Mouse (Mus musculus) forebrain, embryonic 12.5 days (tissue): ENCODE results near the gene Zfp697. TPM values are rescaled to one million over a fixed set of nuclear protein-coding genes. Genes with fewer than 3 reads are reported as not detected.
"Not testable (repeated sequence)": the region's sequence is repeated elsewhere in the genome, so short reads cannot be mapped to it uniquely, and the experiment has no call there.

Experiments
- ATAC-seq: fragments of 200-750 bp; cut with Nextera tagmentation; 2 replicates; pipeline ENCODE4 v1.8.0; 2017; ENCODE audit warnings: moderate TSS enrichment; ENCODE audit not compliant: low FRiP score
- H3K27ac ChIP-seq: fragments of 300-500 bp; sonication (generic); 2 replicates; pipeline ENCODE4 v1.5.1; 2016; ENCODE audit warnings: mild to moderate bottlenecking
- H3K27me3 ChIP-seq: fragments of 300-500 bp; sonication (generic); 2 replicates; pipeline ENCODE4 v1.6.1; 2016; ENCODE audit warnings: mild to moderate bottlenecking
- H3K36me3 ChIP-seq: fragments of 300-500 bp; sonication (generic); replicated peaks from 2 replicates; pipeline ENCODE4 v1.6.1; 2016; ENCODE audit warnings: mild to moderate bottlenecking
- H3K4me1 ChIP-seq: fragments of 300-500 bp; sonication (generic); 2 replicates; pipeline ENCODE4 v1.6.1; 2016
- H3K4me2 ChIP-seq: fragments of 300-500 bp; sonication (generic); 2 replicates; pipeline ENCODE4 v1.6.1; 2016; ENCODE audit warnings: mild to moderate bottlenecking, moderate library complexity
- H3K4me3 ChIP-seq: fragments of 300-500 bp; sonication (generic); replicated peaks from 2 replicates; pipeline ENCODE4 v1.5.1; 2016; ENCODE audit warnings: mild to moderate bottlenecking
- H3K9ac ChIP-seq: fragments of 300-500 bp; sonication (generic); 2 replicates; pipeline ENCODE4 v1.6.1; 2016; ENCODE audit warnings: mild to moderate bottlenecking
- H3K9me3 ChIP-seq: fragments of 300-500 bp; sonication (generic); 2 replicates; pipeline ENCODE4 v1.6.1; 2016
- WGBS: fragments of 180-500 bp; shearing (Covaris S2); methylation state at CpG from one replicate; pipeline ENCODE4 v1.1.7; 2016; 5-methylcytosine and 5-hydroxymethylcytosine counted together
- polyA plus RNA-seq: library from polyadenylated mRNA; unstranded; fragments of >200 nt; fragmentation: Nextera tagmentation; extraction: Ambion mirVana; gene quantifications from 2 replicates; pipeline ENCODE4 v1.2.1, GENCODE M21; 2016

The Zfp697 gene
- polyA plus RNA-seq, 1 experiment from 2014 or later: 9.8 TPM

- not testable (repeated sequence) for H3K4me1 ChIP-seq, H3K9ac ChIP-seq, H3K9me3 ChIP-seq, H3K4me3 ChIP-seq, H3K27ac ChIP-seq, H3K36me3 ChIP-seq, H3K4me2 ChIP-seq, H3K27me3 ChIP-seq, ATAC-seq
Observed at GRCm38 (mm10) chr3:98494184-98494583, 111.9 kb downstream of the Zfp697 start.

GRCm38 (mm10) chr3:98495055-98495454 is 112.8 kb downstream of the Zfp697 start:
- not testable (repeated sequence) for H3K27me3 ChIP-seq, H3K9ac ChIP-seq, H3K4me2 ChIP-seq, H3K27ac ChIP-seq, H3K9me3 ChIP-seq, ATAC-seq, H3K4me1 ChIP-seq, H3K4me3 ChIP-seq, H3K36me3 ChIP-seq

- H3K9ac ChIP-seq, H3K9me3 ChIP-seq, H3K27ac ChIP-seq, H3K4me2 ChIP-seq, H3K36me3 ChIP-seq, H3K4me3 ChIP-seq, ATAC-seq, H3K4me1 ChIP-seq, H3K27me3 ChIP-seq: not testable (repeated sequence)
- WGBS: no CpG with 5 or more reads among the region's 2 CpGs
Observed at GRCm38 (mm10) chr3:98496762-98497161, 114.5 kb downstream of the Zfp697 start.

- not testable (repeated sequence) for ATAC-seq
Observed at GRCm38 (mm10) chr3:98497401-98497800, 115.1 kb downstream of the Zfp697 start.

GRCm38 (mm10) chr3:98507229-98507628 is 125.0 kb downstream of the Zfp697 start:
- WGBS: no CpG with 5 or more reads among the region's 5 CpGs
- not testable (repeated sequence) for H3K4me2 ChIP-seq

More at GRCm38 (mm10) chr3:98497401-98497800, 115.1 kb downstream of the Zfp697 start:
- not testable (repeated sequence) for H3K4me1 ChIP-seq, H3K9me3 ChIP-seq, H3K4me2 ChIP-seq, H3K9ac ChIP-seq, H3K4me3 ChIP-seq, H3K27ac ChIP-seq, H3K27me3 ChIP-seq, H3K36me3 ChIP-seq

GRCm38 (mm10) chr3:98510414-98510813 is 128.2 kb downstream of the Zfp697 start, which contains the start of gene Hsd3b4:
Gene Hsd3b4, minus strand, starts transcription at chr3:98510514.
- no CpG with 5 or more reads among the region's 1 CpGs for WGBS
- ATAC-seq: not testable (repeated sequence)

More at GRCm38 (mm10) chr3:98507229-98507628, 125.0 kb downstream of the Zfp697 start:
- not testable (repeated sequence) for H3K27me3 ChIP-seq, H3K9ac ChIP-seq, ATAC-seq, H3K4me3 ChIP-seq, H3K9me3 ChIP-seq, H3K36me3 ChIP-seq, H3K4me1 ChIP-seq, H3K27ac ChIP-seq

GRCm38 (mm10) chr3:98522779-98523178 is 140.5 kb downstream of the Zfp697 start:
- H3K4me3 ChIP-seq, H3K9me3 ChIP-seq, H3K27me3 ChIP-seq, H3K4me1 ChIP-seq, ATAC-seq, H3K4me2 ChIP-seq, H3K9ac ChIP-seq, H3K27ac ChIP-seq, H3K36me3 ChIP-seq: not testable (repeated sequence)
- WGBS: 38% methylated on average over 1 of the region's 2 CpGs

More at GRCm38 (mm10) chr3:98510414-98510813, 128.2 kb downstream of the Zfp697 start, which contains the start of gene Hsd3b4:
- H3K9me3 ChIP-seq, H3K36me3 ChIP-seq, H3K4me2 ChIP-seq, H3K4me1 ChIP-seq, H3K4me3 ChIP-seq, H3K27ac ChIP-seq, H3K27me3 ChIP-seq, H3K9ac ChIP-seq: not testable (repeated sequence)

- not testable (repeated sequence) for H3K36me3 ChIP-seq, H3K4me1 ChIP-seq, H3K27me3 ChIP-seq, ATAC-seq, H3K9me3 ChIP-seq, H3K4me2 ChIP-seq, H3K4me3 ChIP-seq, H3K27ac ChIP-seq, H3K9ac ChIP-seq
- WGBS: no CpG with 5 or more reads among the region's 1 CpGs
Observed at GRCm38 (mm10) chr3:98524552-98524951, 142.3 kb downstream of the Zfp697 start.

- not testable (repeated sequence) for H3K36me3 ChIP-seq, H3K4me3 ChIP-seq, ATAC-seq
Observed at GRCm38 (mm10) chr3:98524978-98525377, 142.7 kb downstream of the Zfp697 start.

GRCm38 (mm10) chr3:98547641-98548040 is 165.4 kb downstream of the Zfp697 start:
- H3K4me3 ChIP-seq, H3K4me1 ChIP-seq, H3K27me3 ChIP-seq, H3K4me2 ChIP-seq, H3K27ac ChIP-seq, H3K36me3 ChIP-seq, ATAC-seq, H3K9me3 ChIP-seq, H3K9ac ChIP-seq: not testable (repeated sequence)

More at GRCm38 (mm10) chr3:98524978-98525377, 142.7 kb downstream of the Zfp697 start:
- H3K4me2 ChIP-seq, H3K9me3 ChIP-seq, H3K27me3 ChIP-seq, H3K4me1 ChIP-seq, H3K9ac ChIP-seq, H3K27ac ChIP-seq: not testable (repeated sequence)

- not testable (repeated sequence) for H3K4me3 ChIP-seq, H3K9ac ChIP-seq, H3K9me3 ChIP-seq, H3K27me3 ChIP-seq, H3K4me2 ChIP-seq, ATAC-seq, H3K36me3 ChIP-seq, H3K27ac ChIP-seq, H3K4me1 ChIP-seq
- WGBS: no CpG with 5 or more reads among the region's 1 CpGs
Observed at GRCm38 (mm10) chr3:98548495-98548894, 166.2 kb downstream of the Zfp697 start.

- not testable (repeated sequence) for H3K36me3 ChIP-seq, H3K27me3 ChIP-seq, H3K4me1 ChIP-seq, ATAC-seq, H3K9me3 ChIP-seq, H3K4me2 ChIP-seq, H3K4me3 ChIP-seq, H3K27ac ChIP-seq, H3K9ac ChIP-seq
- no CpG with 5 or more reads among the region's 2 CpGs for WGBS
Observed at GRCm38 (mm10) chr3:98550215-98550614, 168.0 kb downstream of the Zfp697 start.

GRCm38 (mm10) chr3:98550832-98551231 is 168.6 kb downstream of the Zfp697 start:
- H3K4me3 ChIP-seq, H3K9ac ChIP-seq, H3K36me3 ChIP-seq, H3K4me1 ChIP-seq, H3K27me3 ChIP-seq, H3K4me2 ChIP-seq, ATAC-seq, H3K9me3 ChIP-seq, H3K27ac ChIP-seq: not testable (repeated sequence)
- no CpG with 5 or more reads among the region's 1 CpGs for WGBS

- no CpG with 5 or more reads among the region's 5 CpGs for WGBS
- not testable (repeated sequence) for H3K9me3 ChIP-seq, ATAC-seq
Observed at GRCm38 (mm10) chr3:98560711-98561110, 178.4 kb downstream of the Zfp697 start.

More at GRCm38 (mm10) chr3:98560711-98561110, 178.4 kb downstream of the Zfp697 start:
- not testable (repeated sequence) for H3K4me1 ChIP-seq, H3K36me3 ChIP-seq, H3K4me3 ChIP-seq, H3K27ac ChIP-seq, H3K9ac ChIP-seq, H3K27me3 ChIP-seq, H3K4me2 ChIP-seq
